Mouse (Mus musculus): Measurements from ENCODE around the gene Cela2a.

Gene Cela2a

GRCm38 (mm10) chr4:141858501-141858900 is 32.5 kb upstream of the Cela2a start:
- DNase-seq (ENCODE audit: low read depth, low spot score) = no peak

DNA sequence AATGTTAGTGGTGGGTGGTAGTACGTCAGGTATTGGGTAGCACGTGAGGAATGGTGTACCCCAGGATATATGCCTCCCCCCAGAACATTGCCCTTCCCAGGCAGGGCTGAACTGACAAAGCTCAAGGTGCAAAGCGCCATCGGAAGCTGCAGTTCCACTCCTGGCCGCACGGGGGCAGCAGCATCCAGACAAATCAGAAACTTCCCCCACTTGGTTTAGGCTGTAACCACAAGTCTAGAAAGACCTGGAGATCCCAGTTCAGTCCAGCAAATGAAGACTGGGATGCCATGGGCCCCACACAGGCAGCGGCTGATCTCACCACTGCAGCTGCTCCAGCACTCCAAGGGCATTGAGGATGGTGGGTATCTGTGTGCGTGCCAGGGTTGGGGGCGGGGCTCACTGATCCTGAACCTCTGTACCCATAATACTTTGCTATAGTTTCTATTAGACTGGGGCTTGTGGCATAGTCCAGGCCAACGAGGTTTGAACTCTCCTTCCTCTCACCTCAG is 31.5 kb upstream of the Cela2a start:
- DNase-seq (ENCODE audit: low read depth, low spot score) = peak; percentile 81

DNA sequence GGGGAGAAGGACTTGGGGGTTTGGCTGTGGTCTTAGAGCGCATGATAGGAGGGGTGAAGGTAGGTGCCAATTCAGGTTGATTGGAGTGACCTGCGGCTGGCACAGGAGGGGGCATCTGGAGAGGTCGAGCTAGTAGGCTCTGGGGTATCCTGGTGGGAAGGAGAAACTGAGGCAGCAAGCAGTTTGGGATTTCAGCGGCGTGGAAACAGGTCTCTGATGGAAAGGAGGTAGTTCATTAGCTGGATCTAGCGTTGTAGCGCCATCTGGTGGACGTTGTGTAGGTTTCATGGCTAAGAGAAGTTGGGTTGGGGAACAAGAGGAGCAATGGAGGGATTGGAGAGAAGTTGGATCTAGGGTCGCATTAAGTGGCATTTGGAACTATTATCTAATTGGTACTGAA is 27.5 kb upstream of the Cela2a start:
- peak; percentile 84 for DNase-seq (ENCODE audit: low read depth, low spot score)

DNA sequence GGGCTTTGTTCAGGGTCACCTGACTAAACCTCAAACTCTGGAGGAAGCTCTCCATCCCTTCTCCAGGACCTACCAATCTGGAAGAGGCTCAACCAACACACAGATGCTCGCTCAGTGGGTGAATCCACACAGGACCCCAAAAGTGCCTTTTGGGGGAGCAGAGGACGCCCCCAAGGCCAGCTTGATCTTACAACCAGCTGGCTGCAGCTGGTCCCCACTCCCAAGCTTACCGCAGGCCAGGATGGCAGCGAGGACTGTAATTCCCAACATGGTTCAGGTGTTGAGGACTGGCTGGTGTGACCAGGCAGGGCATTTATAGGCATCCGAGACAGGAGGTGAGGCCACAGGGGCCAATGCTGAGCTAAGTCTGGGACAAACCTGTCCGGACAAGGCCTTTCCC is 20.0 kb upstream of the Cela2a start, which contains the start of gene Ctrc:
TSS of gene Ctrc (minus strand) at position 361 of the 400 bp plus-strand sequence.
- no peak for DNase-seq (ENCODE audit: low read depth, low spot score)

- DNase-seq (ENCODE audit: low read depth, low spot score) = no peak
Observed at GRCm38 (mm10) chr4:141834536-141835095, 8.7 kb upstream of the Cela2a start.

DNA sequence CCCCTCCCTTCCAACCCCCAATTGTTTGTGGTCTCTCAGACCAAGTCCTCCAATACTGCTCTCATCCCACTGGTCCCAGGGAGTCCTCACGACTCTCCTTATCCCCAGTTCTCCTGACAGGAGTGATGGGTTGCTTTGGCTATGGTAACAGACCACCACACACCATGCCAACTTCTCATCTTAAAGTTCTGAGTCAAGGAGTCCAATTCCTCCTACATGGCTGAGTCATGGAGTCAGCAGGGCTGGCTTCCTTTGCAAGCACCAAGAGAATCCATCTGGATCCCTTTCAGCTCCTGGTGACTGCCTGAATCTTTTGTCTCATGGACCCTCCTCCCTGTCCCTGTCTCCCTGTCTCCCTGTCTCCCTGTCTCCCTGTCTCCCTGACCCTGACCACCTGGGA is 8.0 kb upstream of the Cela2a start:
- no peak for DNase-seq (ENCODE audit: low read depth, low spot score)

- DNase-seq (ENCODE audit: low read depth, low spot score) = no peak
Observed at GRCm38 (mm10) chr4:141831361-141831760, 5.4 kb upstream of the Cela2a start.

- DNase-seq (ENCODE audit: low read depth, low spot score) = no peak
Observed at GRCm38 (mm10) chr4:141830381-141830780, 4.4 kb upstream of the Cela2a start.

DNA sequence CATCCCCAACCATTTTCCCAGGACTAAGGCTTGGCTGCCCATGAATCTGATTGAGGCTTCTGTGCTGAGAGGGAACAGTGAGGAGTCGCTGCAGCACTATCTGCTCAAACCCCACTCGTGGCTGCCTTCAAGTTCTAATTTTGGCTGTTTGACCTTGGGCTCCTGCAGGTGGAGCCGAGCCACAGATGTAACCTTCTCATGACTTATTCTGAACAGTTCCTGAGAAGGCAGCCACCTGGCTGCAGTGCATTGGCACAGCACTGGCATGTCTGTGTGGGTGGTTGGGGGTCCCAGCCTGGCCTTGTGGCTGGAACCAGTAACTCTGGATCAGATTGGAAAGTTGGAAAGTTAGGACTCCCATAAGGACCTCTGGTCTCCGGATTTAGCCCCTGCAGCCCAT is 2.2 kb upstream of the Cela2a start:
- DNase-seq (ENCODE audit: low read depth, low spot score) = no peak

DNA sequence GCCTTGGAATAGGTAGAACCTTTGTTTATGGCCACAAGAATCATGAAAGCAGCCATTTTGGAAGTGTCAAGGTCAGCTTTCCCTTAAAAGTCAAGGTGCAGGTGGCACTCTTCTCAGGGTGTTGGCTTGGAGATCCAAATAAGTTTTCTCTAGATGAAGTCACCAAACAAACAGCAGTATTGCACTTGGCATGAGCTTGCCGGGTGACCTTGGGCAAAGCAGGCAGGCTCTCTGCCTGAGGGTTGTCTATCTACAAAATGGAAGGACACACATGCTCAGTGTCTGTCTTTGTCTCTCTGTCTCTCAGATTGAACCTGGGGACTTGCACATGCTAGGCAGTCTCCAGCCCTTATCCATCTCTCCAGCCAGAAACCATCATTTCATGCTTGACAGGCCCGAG is 1.4 kb upstream of the Cela2a start:
- DNase-seq (ENCODE audit: low read depth, low spot score) = no peak

DNA sequence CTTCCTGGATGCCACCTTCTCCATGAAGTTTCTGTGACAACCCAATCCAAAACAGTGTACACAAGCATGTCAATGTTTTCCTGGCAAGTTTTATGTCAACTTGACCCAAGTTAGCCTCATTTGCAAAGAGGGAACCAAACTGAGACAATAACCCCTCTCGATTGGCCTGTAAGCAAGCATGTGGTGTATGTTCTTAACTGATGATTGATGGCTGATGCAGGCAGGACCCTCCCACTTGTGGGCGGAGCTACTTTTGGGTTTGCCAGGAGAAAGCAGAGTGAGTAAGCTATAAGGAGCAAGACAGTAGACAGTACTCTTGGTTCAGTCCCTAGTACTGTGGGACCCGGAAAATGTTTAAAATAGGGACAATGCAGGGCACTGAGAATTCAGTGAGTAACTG is 3.0 kb downstream of the Cela2a start:
- peak; percentile 31 for DNase-seq (ENCODE audit: low read depth, low spot score)

- DNase-seq (ENCODE audit: low read depth, low spot score) = peak; percentile 16
Observed at GRCm38 (mm10) chr4:141822089-141822488, 3.9 kb downstream of the Cela2a start.

DNA sequence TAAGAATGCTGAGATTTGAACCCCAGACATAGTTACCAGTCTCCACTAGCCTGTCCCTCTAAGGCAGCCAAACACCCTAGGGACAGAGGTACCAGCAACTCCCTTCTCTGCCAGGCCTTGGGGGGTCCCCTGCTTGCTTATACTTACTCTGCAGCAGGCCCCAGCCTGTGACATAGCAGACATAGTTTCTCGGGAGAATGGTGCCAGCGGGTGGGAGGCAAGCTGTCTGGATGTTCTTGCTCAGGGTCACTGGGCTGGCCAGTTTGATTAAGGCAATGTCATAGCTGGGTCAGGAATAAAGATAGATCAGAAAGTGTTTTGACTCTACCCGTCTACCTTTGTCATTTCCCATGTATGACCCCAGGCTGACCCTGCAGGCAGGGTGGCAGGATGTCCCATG is 4.8 kb downstream of the Cela2a start:
- DNase-seq (ENCODE audit: low read depth, low spot score) = no peak

DNA sequence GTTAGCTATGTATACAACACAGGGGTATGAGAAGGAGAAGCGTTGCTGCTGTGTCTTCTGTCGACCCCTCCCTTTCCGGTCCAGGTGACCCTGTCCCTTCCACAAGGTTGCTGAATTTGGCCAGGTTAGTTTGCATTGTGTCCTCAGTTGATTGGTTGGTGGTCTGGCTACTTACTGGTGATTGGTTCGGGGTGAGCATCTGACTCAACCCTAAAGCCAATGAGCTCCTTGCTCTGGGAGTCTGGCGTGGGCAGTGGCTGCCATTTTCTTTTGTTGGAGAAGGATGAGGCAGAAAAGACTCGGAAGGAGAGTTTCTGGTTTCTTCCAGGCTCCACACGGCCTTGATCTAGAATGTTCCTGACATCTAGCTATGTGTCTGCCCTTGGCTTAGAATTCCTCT is 6.6 kb downstream of the Cela2a start:
- no peak for DNase-seq (ENCODE audit: low read depth, low spot score)

DNA sequence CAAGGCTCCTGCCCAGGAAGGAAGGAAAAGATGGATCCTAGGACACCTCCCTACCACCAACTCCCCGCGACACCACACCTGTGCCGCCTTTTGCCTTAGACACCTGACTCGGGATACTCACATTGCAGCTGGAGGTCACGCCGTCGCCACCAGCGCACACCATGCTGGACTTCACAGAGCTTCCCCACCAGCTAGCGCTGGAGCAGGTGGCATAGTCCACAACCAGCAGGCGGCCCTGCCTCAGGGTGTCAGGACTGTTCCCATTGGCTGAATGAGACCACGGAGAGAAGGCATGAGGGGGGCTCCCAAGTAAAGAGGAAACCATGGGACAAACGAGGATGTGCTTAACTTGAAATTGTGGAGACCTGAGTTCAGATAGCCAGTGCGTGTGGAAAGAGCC is 7.1 kb downstream of the Cela2a start:
- no peak for DNase-seq (ENCODE audit: low read depth, low spot score)

GRCm38 (mm10) chr4:141817706-141818105 is 8.3 kb downstream of the Cela2a start:
- no peak for DNase-seq (ENCODE audit: low read depth, low spot score)

GRCm38 (mm10) chr4:141816776-141817655 is 8.9 kb downstream of the Cela2a start:
- DNase-seq (ENCODE audit: low read depth, low spot score) = no peak

GRCm38 (mm10) chr4:141816267-141816666 is 9.7 kb downstream of the Cela2a start:
- no peak for DNase-seq (ENCODE audit: low read depth, low spot score)

DNA sequence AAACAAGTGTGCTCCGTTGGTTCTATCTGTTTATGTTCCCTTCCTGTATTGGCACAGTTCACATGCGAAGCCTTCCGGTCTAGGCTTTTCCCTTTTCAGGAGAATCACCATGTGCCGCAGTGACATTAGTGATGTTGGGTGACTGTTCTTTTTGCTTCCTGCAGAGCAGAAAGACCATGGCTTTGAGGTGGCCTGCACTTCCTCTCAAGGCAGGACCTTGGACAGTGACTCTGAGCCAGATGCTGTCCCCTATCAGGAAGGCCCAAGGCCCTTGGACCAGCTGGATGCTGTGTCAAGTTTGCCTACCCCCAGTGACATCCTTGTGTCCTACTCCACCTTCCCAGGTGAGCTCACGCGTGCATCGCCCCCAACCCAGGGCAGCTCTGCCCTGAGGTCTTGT is 14.6 kb downstream of the Cela2a start:
- DNase-seq (ENCODE audit: low read depth, low spot score) = no peak

DNA sequence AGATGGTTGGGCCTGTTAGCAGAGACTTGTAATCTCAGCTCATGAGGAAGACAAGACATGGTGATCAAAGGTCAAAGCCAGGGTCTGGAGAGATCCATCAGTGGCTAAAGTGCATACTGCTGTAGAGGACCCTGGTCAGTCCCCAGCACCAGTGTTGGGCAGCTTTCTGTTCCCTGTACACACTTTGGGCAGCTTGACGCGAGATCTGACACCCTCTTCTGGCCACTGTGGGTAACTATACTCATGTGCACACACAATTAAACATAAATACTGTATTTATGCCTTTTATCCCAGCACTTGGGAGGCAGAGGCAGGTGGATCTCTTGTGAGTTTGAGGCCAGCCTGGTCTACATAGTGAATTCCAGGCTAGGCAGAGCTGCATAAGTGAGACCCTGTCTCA is 15.0 kb downstream of the Cela2a start:
- DNase-seq (ENCODE audit: low read depth, low spot score) = no peak

GRCm38 (mm10) chr4:141809850-141810464 is 16.0 kb downstream of the Cela2a start:
- peak; percentile 71 for DNase-seq (ENCODE audit: low read depth, low spot score)

DNA sequence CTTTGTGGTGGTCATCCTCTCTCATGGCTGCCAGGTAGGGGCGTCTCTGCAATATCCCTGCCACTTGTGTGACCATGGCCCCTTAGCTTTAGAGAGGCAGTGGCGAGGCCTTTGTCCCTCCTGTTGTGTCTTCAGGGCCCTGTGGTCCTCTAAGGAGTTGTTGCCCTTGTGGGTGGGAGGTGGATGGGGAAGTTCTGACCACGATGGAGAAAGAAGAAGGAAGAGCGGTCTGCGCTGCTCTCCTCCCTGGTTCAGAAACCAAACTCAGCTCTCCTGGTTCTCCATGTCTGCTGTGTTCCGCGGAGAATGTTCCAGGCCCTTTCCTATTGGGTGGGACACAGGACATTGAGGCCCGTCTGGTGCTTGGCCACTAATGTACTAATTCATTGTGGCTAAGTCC is 20.1 kb downstream of the Cela2a start:
- no peak for DNase-seq (ENCODE audit: low read depth, low spot score)

DNA sequence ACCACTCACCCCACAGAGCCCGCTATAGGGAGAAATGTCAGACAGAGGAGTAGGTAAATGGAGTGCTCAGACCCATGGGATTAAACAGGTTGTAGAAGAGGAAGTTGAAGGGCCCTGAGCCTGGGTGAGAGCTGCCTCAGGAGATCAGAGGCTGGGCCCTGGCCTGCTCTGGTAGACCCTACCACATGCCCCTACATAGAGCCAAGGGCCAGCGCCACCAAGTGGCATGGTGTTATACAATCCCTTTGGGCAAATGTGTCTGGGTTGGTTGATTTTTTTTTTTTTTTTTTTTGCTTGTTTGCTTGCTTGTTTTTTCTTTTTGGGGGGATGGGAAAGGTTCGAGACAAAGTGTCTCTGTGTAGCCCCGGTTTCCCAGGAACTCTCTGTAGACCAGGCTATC is 21.9 kb downstream of the Cela2a start:
- no peak for DNase-seq (ENCODE audit: low read depth, low spot score)
